Mouse (Mus musculus): Measurements from ENCODE around the gene 2410004P03Rik.

Gene 2410004P03Rik

GRCm38 (mm10) chr12:17011100-17011870, at the start of gene 2410004P03Rik:
Gene 2410004P03Rik (minus strand): TSS chr12:17011727.
- DNase-seq = peak; percentile 78 to 82

- DNase-seq = no peak
Measured at GRCm38 (mm10) chr12:17061183-17061722, 49.7 kb upstream of the 2410004P03Rik start.

GRCm38 (mm10) chr12:17058490-17058889, 47.0 kb upstream of the 2410004P03Rik start:
- DNase-seq = no peak

GRCm38 (mm10) chr12:17057110-17057509, 45.6 kb upstream of the 2410004P03Rik start:
- DNase-seq = no peak

- DNase-seq = no peak
Measured at GRCm38 (mm10) chr12:17055766-17056165, 44.2 kb upstream of the 2410004P03Rik start.

GRCm38 (mm10) chr12:17054691-17055090, 43.2 kb upstream of the 2410004P03Rik start:
- no peak for DNase-seq

GRCm38 (mm10) chr12:17052673-17053072, 41.1 kb upstream of the 2410004P03Rik start:
- DNase-seq = no peak

- DNase-seq = no peak
Measured at GRCm38 (mm10) chr12:17051057-17051456, 39.5 kb upstream of the 2410004P03Rik start.

- no peak for DNase-seq
Measured at GRCm38 (mm10) chr12:17049796-17050195, 38.3 kb upstream of the 2410004P03Rik start.

- DNase-seq = peak in 1 of 2 experiments; percentile 8
Measured at GRCm38 (mm10) chr12:17048979-17049612, 37.6 kb upstream of the 2410004P03Rik start.

GRCm38 (mm10) chr12:17043311-17043710, 31.8 kb upstream of the 2410004P03Rik start:
- DNase-seq = no peak

GRCm38 (mm10) chr12:17040567-17040966, 29.0 kb upstream of the 2410004P03Rik start:
- no peak for DNase-seq

- no peak for DNase-seq
Measured at GRCm38 (mm10) chr12:17039415-17039814, 27.9 kb upstream of the 2410004P03Rik start.

GRCm38 (mm10) chr12:17038246-17038645, 26.7 kb upstream of the 2410004P03Rik start:
- no peak for DNase-seq

GRCm38 (mm10) chr12:17037053-17037610, 25.6 kb upstream of the 2410004P03Rik start:
- DNase-seq = no peak

GRCm38 (mm10) chr12:17036532-17036931, 25.0 kb upstream of the 2410004P03Rik start:
- no peak for DNase-seq

- no peak for DNase-seq
Measured at GRCm38 (mm10) chr12:17035128-17035527, 23.6 kb upstream of the 2410004P03Rik start.

- no peak for DNase-seq
Measured at GRCm38 (mm10) chr12:17034671-17035070, 23.1 kb upstream of the 2410004P03Rik start.

- DNase-seq = no peak
Measured at GRCm38 (mm10) chr12:17033464-17033841, 21.9 kb upstream of the 2410004P03Rik start.

- peak; percentile 48 to 53 for DNase-seq
Measured at GRCm38 (mm10) chr12:17032694-17033463, 21.4 kb upstream of the 2410004P03Rik start.

GRCm38 (mm10) chr12:17024554-17025110, 13.1 kb upstream of the 2410004P03Rik start:
- DNase-seq = no peak

GRCm38 (mm10) chr12:17022145-17022544, 10.6 kb upstream of the 2410004P03Rik start:
- DNase-seq = no peak
